Mouse (Mus musculus): ENCODE measurements around the gene Ikzf5. TPM values are rescaled to one million over a fixed set of nuclear protein-coding genes. Genes with fewer than 3 reads are reported as not detected.

Gene Ikzf5
- polyA plus RNA-seq, 1 experiment: 6.4 TPM

DNA sequence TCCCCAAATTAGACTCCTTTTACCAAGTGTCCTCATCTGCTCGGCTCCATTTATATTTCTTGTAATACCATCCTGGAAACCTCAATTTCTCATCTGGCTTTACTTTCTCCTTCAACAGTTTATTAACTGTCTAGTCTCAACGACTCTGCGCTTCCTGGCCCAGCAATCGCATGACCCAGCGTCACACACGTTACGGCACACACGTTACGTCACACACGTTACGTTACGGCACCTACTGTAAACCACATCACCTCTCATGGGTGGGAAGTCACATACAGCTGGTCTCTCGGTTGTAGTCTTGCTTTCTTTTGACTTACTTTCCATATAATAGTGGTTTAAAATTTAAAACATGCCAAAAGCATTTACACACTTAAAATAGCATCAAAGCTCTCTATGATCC is 54.2 kb downstream of the Ikzf5 start:
- no peaks in the 10 kb centered on the region for H3K4me1 ChIP-seq (ENCODE audit: control insufficient read depth, insufficient read depth, insufficient read length, low read length)
- H3K36me3 ChIP-seq (ENCODE audit: control insufficient read depth, insufficient read depth, low read length): peaks cover 34% of the 10 kb centered on the region
- no peak overlapping the region for H3K4me3 ChIP-seq (ENCODE audit: low read depth, low read length)
- H3K27me3 ChIP-seq (ENCODE audit: control insufficient read depth, insufficient read depth, low read length): no peaks in the 10 kb centered on the region
- WGBS: 94% methylated on average over 13 of the region's 13 CpGs
- no peak for TF ChIP-seq POLR2A (IDR thresholded peaks at IDR 0.05; ENCODE audit: low read depth, low read length)
- no peak for TF ChIP-seq CTCF (IDR thresholded peaks at IDR 0.05; ENCODE audit: extremely low read depth, insufficient read length, insufficient replicate concordance, low read depth, low read length)
- no peak overlapping the region for H3K27ac ChIP-seq (ENCODE audit: insufficient read depth, low read depth, low read length)

DNA sequence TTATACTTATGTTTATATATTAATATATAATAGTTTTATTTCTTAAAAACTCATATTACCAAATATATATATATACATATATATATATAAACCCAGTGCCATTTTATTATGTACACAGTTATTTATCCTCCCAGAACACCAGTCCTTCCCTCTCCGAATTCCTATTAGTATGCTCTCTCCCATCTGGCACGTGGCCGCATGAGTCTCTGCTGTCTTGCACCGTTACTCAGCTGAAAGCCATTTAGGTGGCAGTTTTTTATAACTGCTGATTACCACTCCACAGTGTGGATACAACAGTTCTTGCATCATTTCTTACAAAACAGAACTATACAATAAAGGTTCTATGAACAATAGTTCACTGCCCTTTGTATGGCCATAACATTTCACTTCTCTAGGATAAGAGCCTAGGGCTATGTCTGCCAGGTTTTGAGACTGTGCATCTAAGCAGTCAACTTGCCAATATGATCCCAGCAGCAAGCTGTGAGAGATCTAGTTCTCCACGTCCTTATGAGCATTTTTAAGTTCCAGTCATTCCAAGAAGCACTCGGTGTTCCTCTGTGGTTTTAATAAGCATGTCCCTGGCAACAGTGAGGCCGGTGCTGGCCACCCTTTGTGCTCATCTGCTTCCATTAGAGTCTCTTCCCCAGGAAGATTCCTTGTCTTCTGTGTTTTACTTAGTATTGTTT is 64.3 kb downstream of the Ikzf5 start:
- WGBS: 83% methylated on average over 7 of the region's 7 CpGs
- H3K27ac ChIP-seq (ENCODE audit: insufficient read depth, low read depth, low read length): no peak overlapping the region
- H3K4me1 ChIP-seq (ENCODE audit: control insufficient read depth, insufficient read depth, insufficient read length, low read length): no peaks in the 10 kb centered on the region
- TF ChIP-seq POLR2A (IDR thresholded peaks at IDR 0.05; ENCODE audit: low read depth, low read length) (no peak), CTCF (IDR thresholded peaks at IDR 0.05; ENCODE audit: extremely low read depth, insufficient read length, insufficient replicate concordance, low read depth, low read length) (no peak)
- H3K4me3 ChIP-seq (ENCODE audit: low read depth, low read length): no peak overlapping the region
- H3K36me3 ChIP-seq (ENCODE audit: control insufficient read depth, insufficient read depth, low read length): peaks cover 42% of the 10 kb centered on the region
- no peaks in the 10 kb centered on the region for H3K27me3 ChIP-seq (ENCODE audit: control insufficient read depth, insufficient read depth, low read length)

Other genes with a start within 250 kb of the Ikzf5 start
- 2.0 TPM in 1 of 2 replicates, not detected in the other for gene 5430419D17Rik, start 236.1 kb downstream of the Ikzf5 start, polyA plus RNA-seq (2012; rRNA removed)
- 0.09 and 56.5 TPM in 2 replicates for gene Cuzd1, start 88.2 kb downstream of the Ikzf5 start, polyA plus RNA-seq (2012; rRNA removed)
- gene Fam24b, start 81.0 kb downstream of the Ikzf5 start, polyA plus RNA-seq (2012; rRNA removed): not detected in 2 replicates
- gene Fam24a, start 76.7 kb downstream of the Ikzf5 start, polyA plus RNA-seq (2012; rRNA removed): not detected in 2 replicates
- gene 2310057M21Rik, start 47.8 kb downstream of the Ikzf5 start, polyA plus RNA-seq (2012; rRNA removed): 1.3 and 2.1 TPM in 2 replicates
- 35.6 and 37.5 TPM in 2 replicates for gene Pstk, start 39.4 kb downstream of the Ikzf5 start, polyA plus RNA-seq (2012; rRNA removed)
- gene Acadsb, start 80 bp upstream of the Ikzf5 start, polyA plus RNA-seq (2012; rRNA removed): 0.96 and 1.1 TPM in 2 replicates
- 2.4 and 4.6 TPM in 2 replicates for gene Hmx3, start 132.3 kb upstream of the Ikzf5 start, polyA plus RNA-seq (2012; rRNA removed)
- gene Hmx2, start 138.3 kb upstream of the Ikzf5 start, polyA plus RNA-seq (2012; rRNA removed): 0.52 and 1.2 TPM in 2 replicates
- gene Bub3, start 149.7 kb upstream of the Ikzf5 start, polyA plus RNA-seq (2012; rRNA removed): 16.5 and 30.5 TPM in 2 replicates

All from small intestine, adult 2 months (tissue).